Mouse (Mus musculus) hindbrain, postnatal 0 days (tissue): ENCODE measurements around the gene Agfg1. TPM values are rescaled to one million over a fixed set of nuclear protein-coding genes. Genes with fewer than 3 reads are reported as not detected.

ENCODE experiments used
- ATAC-seq: fragments of 200-750 bp; cut with Nextera tagmentation; 2 replicates; pipeline ENCODE4 v1.8.0; 2017; ENCODE audit warnings: mild to moderate bottlenecking, moderate TSS enrichment, moderate library complexity
- DNase-seq: peaks from one replicate; pipeline ENCODE4 v3.0.0-alpha.2; 2015; ENCODE audit warnings: low spot score
- H3K27ac ChIP-seq: fragments of 300-500 bp; sonication (generic); 2 replicates; pipeline ENCODE4 v1.5.1; 2014; ENCODE audit warnings: mild to moderate bottlenecking
- H3K27me3 ChIP-seq: fragments of 300-500 bp; sonication (generic); 2 replicates; pipeline ENCODE4 v1.6.1; 2014; ENCODE audit warnings: low read length, mixed read lengths; ENCODE audit not compliant: insufficient read depth
- H3K36me3 ChIP-seq: fragments of 300-500 bp; sonication (generic); 2 replicates; pipeline ENCODE4 v1.6.1; 2014; ENCODE audit warnings: low read length, mixed read lengths; ENCODE audit not compliant: insufficient read depth
- H3K4me1 ChIP-seq: fragments of 300-500 bp; sonication (generic); 2 replicates; pipeline ENCODE4 v1.6.1; 2014; ENCODE audit warnings: antibody characterized with exemption, low read length, mixed read lengths; ENCODE audit not compliant: insufficient read depth
- H3K4me2 ChIP-seq: fragments of 300-500 bp; sonication (generic); 2 replicates; pipeline ENCODE4 v1.6.1; 2014; ENCODE audit warnings: low read depth, mild to moderate bottlenecking, low read length, moderate library complexity, mixed read lengths
- H3K4me3 ChIP-seq: fragments of 300-500 bp; sonication (generic); 2 replicates; pipeline ENCODE4 v1.5.1; 2014; ENCODE audit warnings: low read length
- H3K9ac ChIP-seq: fragments of 300-500 bp; sonication (generic); replicated peaks from 2 replicates; pipeline ENCODE4 v1.6.1; 2014; ENCODE audit warnings: mild to moderate bottlenecking, low read length, moderate library complexity, mixed read lengths
- H3K9me3 ChIP-seq: fragments of 300-500 bp; sonication (generic); 2 replicates; pipeline ENCODE4 v1.6.1; 2016; ENCODE audit warnings: low read length, mixed read lengths
- CTCF ChIP-seq: IDR thresholded peaks from 2 replicates; pipeline ENCODE4 v1.5.1; 2016; ENCODE audit warnings: antibody characterized with exemption, control low read depth, low read depth
- WGBS: fragments of 180-500 bp; shearing (Covaris S2); extraction: QIAGEN DNeasy Blood & Tissue Kit; methylation state at CpG from one replicate; pipeline ENCODE4 v1.1.7; 2014; 5-methylcytosine and 5-hydroxymethylcytosine counted together
- polyA plus RNA-seq: library from polyadenylated mRNA; unstranded; fragments of >200 nt; fragmentation: Nextera tagmentation; extraction: Ambion mirVana; gene quantifications from 2 replicates; pipeline ENCODE4 v1.2.1, GENCODE M21; 2015
- total RNA-seq: library from RNA; depleted of rRNA; stranded (reverse); fragments of >200 nt; gene quantifications from 2 replicates; pipeline ENCODE4 v1.2.3, GENCODE M21; 2014; rRNA removed

The Agfg1 gene
- total RNA-seq (88.2 and 98.6 TPM in 2 replicates), polyA plus RNA-seq (20.7 TPM in 2 replicates)

DNA sequence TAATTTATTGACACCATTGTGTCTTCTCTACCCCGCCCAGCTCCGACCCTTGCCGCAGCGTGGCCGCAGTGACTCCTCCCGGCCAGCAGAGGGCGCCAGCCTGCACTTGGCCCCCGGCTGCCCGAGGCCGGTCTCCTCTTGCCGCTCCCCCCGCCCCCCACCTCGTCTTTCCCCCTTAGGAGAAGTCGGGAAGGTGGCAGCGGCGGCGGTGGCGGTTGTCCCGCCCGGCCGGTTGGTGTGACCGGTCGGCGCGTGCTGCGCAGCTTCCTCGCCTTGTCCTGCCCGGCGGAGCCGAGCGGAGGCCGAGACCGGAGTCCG lies at the start of gene Agfg1:
Agfg1 (plus strand) TSS at position 188 of the 318 bp plus-strand sequence.
- WGBS = 3% methylated on average over 32 of the region's 34 CpGs
- ATAC-seq = peak; percentile 94
- H3K27me3 ChIP-seq = no peaks in the 10 kb centered on the region

GRCm38 (mm10) chr1:82791105-82791504 lies 48.2 kb upstream of the Agfg1 start:
- no peak for TF ChIP-seq CTCF
- Histone ChIP-seq H3K4me1 (no peaks in the 10 kb centered on the region), H3K27ac (no peak overlapping the region), H3K27me3 (no peaks in the 10 kb centered on the region), H3K9me3 (no peaks in the 10 kb centered on the region), H3K36me3 (no peaks in the 10 kb centered on the region), H3K4me3 (no peak overlapping the region), H3K9ac (no peak overlapping the region), H3K4me2 (no peak overlapping the region)
- 60% methylated on average over 11 of the region's 11 CpGs for WGBS
- ATAC-seq = 0 out of 2 replicates have a peak, but pooled peaks have one; percentile 25
- DNase-seq = peak; percentile 39

More for the DNA sequence above, at the start of gene Agfg1:
- Histone ChIP-seq H3K4me1 (peaks cover 7% of the 10 kb centered on the region; the same call in 1 of the 2 replicates), H3K4me3 (peak within 1 kb of the TSS; percentile 99), H3K4me2 (peak within 1 kb of the TSS; percentile 89), H3K36me3 (no peaks in the 10 kb centered on the region), H3K27ac (peak within 1 kb of the TSS; percentile 94), H3K9ac (peak within 1 kb of the TSS; percentile 97), H3K9me3 (no peaks in the 10 kb centered on the region)
- peak; percentile 89 for TF ChIP-seq CTCF
- DNase-seq = peak; percentile 95

DNA sequence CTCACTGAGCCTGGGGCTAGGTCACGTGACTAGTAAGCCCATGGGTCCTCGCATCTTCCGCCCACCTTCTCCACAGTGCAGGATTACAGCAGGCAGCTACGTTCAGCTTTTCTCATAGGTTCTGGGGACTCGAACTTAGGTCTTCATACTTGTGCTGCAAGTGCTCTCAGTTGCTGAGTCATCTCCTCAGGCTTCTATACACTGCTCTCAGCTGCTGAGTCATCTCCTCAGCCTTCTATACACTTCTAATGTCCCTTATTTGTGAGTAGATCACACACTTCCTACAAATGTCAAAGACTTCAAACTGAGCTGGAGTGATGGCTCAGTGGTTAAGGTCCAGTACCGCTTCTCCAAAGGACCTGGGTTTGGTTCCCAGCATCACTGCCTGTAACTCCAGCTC lies 47.0 kb upstream of the Agfg1 start:
- H3K4me2 ChIP-seq = no peak overlapping the region
- H3K4me3 ChIP-seq = no peak overlapping the region
- no peak overlapping the region for H3K27ac ChIP-seq
- no peak overlapping the region for H3K9ac ChIP-seq
- no peak for ATAC-seq
- DNase-seq = no peak
- no peak for TF ChIP-seq CTCF
- no peaks in the 10 kb centered on the region for H3K36me3 ChIP-seq
- H3K4me1 ChIP-seq = no peaks in the 10 kb centered on the region
- 94% methylated on average over 6 of the region's 6 CpGs for WGBS
- no peaks in the 10 kb centered on the region for H3K27me3 ChIP-seq
- no peaks in the 10 kb centered on the region for H3K9me3 ChIP-seq

DNA sequence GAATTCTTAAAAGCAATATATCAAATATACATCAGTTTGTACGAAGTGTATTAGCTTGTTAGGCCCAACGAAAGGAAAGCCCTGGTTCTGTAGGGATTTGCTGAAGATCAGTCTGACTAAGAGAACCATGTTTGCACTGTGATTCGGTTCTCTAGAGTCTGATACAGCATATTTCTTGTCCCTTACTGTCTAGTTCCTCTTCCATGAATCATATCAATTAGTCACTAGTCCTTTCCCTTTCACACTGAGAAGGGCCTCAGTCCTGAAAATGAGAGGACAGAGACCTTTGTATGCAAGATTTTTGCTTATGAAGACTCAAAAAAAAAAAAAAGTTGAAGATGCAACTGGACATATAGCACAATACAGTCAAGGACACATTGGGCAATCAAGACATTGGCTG lies 46.2 kb upstream of the Agfg1 start:
- no peaks in the 10 kb centered on the region for H3K27me3 ChIP-seq
- 90% methylated on average over 3 of the region's 3 CpGs for WGBS

GRCm38 (mm10) chr1:82793986-82794385 lies 45.3 kb upstream of the Agfg1 start:
- no peaks in the 10 kb centered on the region for H3K4me1 ChIP-seq
- no peak overlapping the region for H3K4me2 ChIP-seq
- H3K4me3 ChIP-seq = no peak overlapping the region
- H3K27ac ChIP-seq = no peak overlapping the region
- no peak for DNase-seq
- no peaks in the 10 kb centered on the region for H3K36me3 ChIP-seq
- no peak overlapping the region for H3K9ac ChIP-seq
- WGBS = 43% methylated on average over 4 of the region's 4 CpGs
- H3K9me3 ChIP-seq = no peaks in the 10 kb centered on the region
- no peaks in the 10 kb centered on the region for H3K27me3 ChIP-seq
- no peak for TF ChIP-seq CTCF
- ATAC-seq = no peak

More for the DNA sequence above, 46.2 kb upstream of the Agfg1 start:
- Histone ChIP-seq H3K27ac (no peak overlapping the region), H3K9me3 (no peaks in the 10 kb centered on the region), H3K4me3 (no peak overlapping the region), H3K36me3 (no peaks in the 10 kb centered on the region), H3K9ac (no peak overlapping the region), H3K4me2 (no peak overlapping the region), H3K4me1 (no peaks in the 10 kb centered on the region)
- TF ChIP-seq CTCF = no peak
- ATAC-seq (no peak), DNase-seq (no peak)

- ATAC-seq = no peak
- H3K36me3 ChIP-seq = no peaks in the 10 kb centered on the region
- no peak for DNase-seq
- H3K4me2 ChIP-seq = no peak overlapping the region
- H3K27me3 ChIP-seq = no peaks in the 10 kb centered on the region
- no peak for TF ChIP-seq CTCF
- no peak overlapping the region for H3K27ac ChIP-seq
- no peak overlapping the region for H3K9ac ChIP-seq
- no peaks in the 10 kb centered on the region for H3K9me3 ChIP-seq
- H3K4me1 ChIP-seq = no peaks in the 10 kb centered on the region
- H3K4me3 ChIP-seq = no peak overlapping the region
- 86% methylated on average over 2 of the region's 2 CpGs for WGBS
Observed at GRCm38 (mm10) chr1:82795211-82795610, 44.1 kb upstream of the Agfg1 start.

DNA sequence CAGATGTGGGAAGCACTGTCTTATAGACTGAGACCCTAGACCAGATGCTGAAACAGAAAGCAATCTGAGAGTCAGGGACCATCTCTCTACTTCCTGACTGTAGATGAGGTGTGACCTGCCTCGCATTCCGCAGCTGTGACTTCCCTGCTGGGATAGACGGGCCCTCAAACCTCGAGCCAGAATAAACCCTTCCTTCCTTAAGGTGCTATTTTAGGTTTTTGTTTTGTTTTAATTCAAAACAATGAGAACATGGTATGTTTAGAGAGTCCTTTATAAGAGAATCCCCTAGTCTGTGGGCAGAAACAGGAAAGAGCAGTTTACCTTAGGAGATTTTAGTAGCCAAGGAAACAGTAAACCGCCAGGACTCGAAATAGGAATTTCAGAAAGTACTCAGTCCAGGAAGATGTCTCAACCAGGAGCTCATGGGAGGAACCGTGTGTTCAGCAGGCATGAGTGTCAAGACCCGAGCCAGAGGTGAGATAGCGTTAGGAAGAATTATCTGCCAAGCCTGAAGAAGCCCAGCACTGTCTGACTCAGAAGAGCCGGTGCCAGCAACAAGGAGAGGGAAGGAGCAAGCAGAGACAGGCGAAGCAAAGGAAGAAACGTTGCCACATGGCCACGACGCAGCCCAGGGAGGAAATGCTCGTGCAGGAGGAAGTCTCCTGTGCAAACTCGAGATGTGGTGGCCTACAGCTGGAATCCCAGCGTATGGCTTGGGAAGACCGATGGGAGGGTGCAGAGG lies 43.4 kb upstream of the Agfg1 start:
- H3K4me2 ChIP-seq = no peak overlapping the region
- DNase-seq (no peak), ATAC-seq (no peak)
- H3K9me3 ChIP-seq = no peaks in the 10 kb centered on the region
- no peaks in the 10 kb centered on the region for H3K27me3 ChIP-seq
- H3K4me3 ChIP-seq = no peak overlapping the region
- H3K9ac ChIP-seq = no peak overlapping the region
- 77% methylated on average over 18 of the region's 18 CpGs for WGBS
- 0 out of 2 replicates have a peak overlapping the region, but pooled peaks have one; percentile 6 for H3K27ac ChIP-seq
- H3K4me1 ChIP-seq = no peaks in the 10 kb centered on the region
- no peaks in the 10 kb centered on the region for H3K36me3 ChIP-seq
- no peak for TF ChIP-seq CTCF
